Mouse (Mus musculus) myocyte (in vitro differentiated cells): ENCODE data around the gene Col10a1. TPM values are rescaled to one million over a fixed set of nuclear protein-coding genes. Genes with fewer than 3 reads are reported as not detected.

Experiments
- H3K27me3 ChIP-seq: one replicate; pipeline ENCODE4 v1.6.1; 2011; ENCODE audit not compliant: control insufficient read depth, insufficient read depth, insufficient read length
- H3K36me3 ChIP-seq: one replicate; pipeline ENCODE4 v1.6.1; 2011; ENCODE audit not compliant: control insufficient read depth, insufficient read depth
- H3K4me2 ChIP-seq: one replicate; pipeline ENCODE4 v1.6.1; 2011; ENCODE audit warnings: low read depth, control low read depth
- H3K4me3 ChIP-seq: one replicate; pipeline ENCODE4 v1.5.1; 2011; ENCODE audit warnings: mild to moderate bottlenecking, control low read depth, moderate library complexity
- H3K79me2 ChIP-seq: one replicate; pipeline ENCODE4 v1.6.1; 2011; ENCODE audit not compliant: control insufficient read depth, insufficient read depth
- H3ac ChIP-seq: one replicate; pipeline ENCODE4 v1.6.1; 2011; ENCODE audit not compliant: control insufficient read depth, insufficient read length
- CEBPB ChIP-seq: IDR thresholded peaks from 2 replicates; pipeline ENCODE4 v1.6.1; 2011; ENCODE audit warnings: mild to moderate bottlenecking, moderate library complexity; ENCODE audit not compliant: poor library complexity, insufficient read depth, severe bottlenecking
- E2F4 ChIP-seq: IDR thresholded peaks from one replicate; pipeline ENCODE4 v1.6.1; 2011; ENCODE audit warnings: mild to moderate bottlenecking, control low read depth, moderate library complexity; ENCODE audit not compliant: insufficient read depth
- MAX ChIP-seq: IDR thresholded peaks from one replicate; pipeline ENCODE4 v1.6.1; 2011; ENCODE audit warnings: low read depth, mild to moderate bottlenecking, control low read depth
- MYOD1 ChIP-seq, 3 experiments: IDR thresholded peaks; one replicate each; pipeline ENCODE4 v1.6.1; 2011; ENCODE audit warnings: control low read depth in 2 of 3, low read depth in 2 of 3, mild to moderate bottlenecking in 2 of 3, moderate library complexity in 1 of 3; ENCODE audit not compliant: insufficient read length in 2 of 3, control insufficient read depth in 1 of 3
- MYOG ChIP-seq, 3 experiments: IDR thresholded peaks; one replicate each; pipeline ENCODE4 v1.6.1; 2011; ENCODE audit warnings: control low read depth in 2 of 3, low read depth in 2 of 3, mild to moderate bottlenecking in 2 of 3; ENCODE audit not compliant: insufficient read length in 2 of 3, control insufficient read depth in 1 of 3, insufficient read depth in 1 of 3
- POLR2A ChIP-seq: IDR thresholded peaks from one replicate; pipeline ENCODE4 v1.6.1; 2011; ENCODE audit warnings: low read depth, mild to moderate bottlenecking, control low read depth, moderate library complexity; ENCODE audit not compliant: insufficient read length
- POLR2AphosphoS2 ChIP-seq: IDR thresholded peaks from one replicate; pipeline ENCODE4 v1.6.1; 2011; ENCODE audit warnings: low read depth, control low read depth; ENCODE audit not compliant: insufficient read length
- REST ChIP-seq: IDR thresholded peaks from one replicate; pipeline ENCODE4 v1.6.1; 2011; ENCODE audit warnings: mild to moderate bottlenecking, control low read depth, moderate library complexity; ENCODE audit not compliant: insufficient read depth, insufficient read length
- SRF ChIP-seq: IDR thresholded peaks from one replicate; pipeline ENCODE4 v1.6.1; 2011; ENCODE audit warnings: low read depth; ENCODE audit not compliant: control insufficient read depth, insufficient read length
- TCF12 ChIP-seq: IDR thresholded peaks from one replicate; pipeline ENCODE4 v1.6.1; 2011; ENCODE audit warnings: mild to moderate bottlenecking, control low read depth; ENCODE audit not compliant: poor library complexity, insufficient read depth, severe bottlenecking
- TCF3 ChIP-seq: IDR thresholded peaks from one replicate; pipeline ENCODE4 v1.6.1; 2011; ENCODE audit warnings: low read depth, control low read depth; ENCODE audit not compliant: insufficient read length
- USF1 ChIP-seq: IDR thresholded peaks from one replicate; pipeline ENCODE4 v1.6.1; 2011; ENCODE audit warnings: low read depth, mild to moderate bottlenecking, control low read depth, moderate library complexity
- polyA plus RNA-seq: library from polyadenylated mRNA; unstranded; fragments of >200 nt; fragmentation: generic; extraction: Trizol; gene quantifications from one replicate; pipeline ENCODE4 v1.2.1, GENCODE M21; 2012; ENCODE audit warnings: missing spikeins

Gene Col10a1
- polyA plus RNA-seq, 1 experiment: 0.08 TPM

- Histone ChIP-seq H3K4me2 (no peak overlapping the region), H3K36me3 (no peaks in the 10 kb centered on the region), H3K27me3 (no peaks in the 10 kb centered on the region), H3ac (no peak overlapping the region), H3K79me2 (no peaks in the 10 kb centered on the region), H3K4me3 (no peak overlapping the region)
- TF ChIP-seq USF1 (no peak), CEBPB (no peak), MAX (no peak), TCF3 (no peak), TCF12 (no peak), MYOD1 (IDR thresholded peaks at IDR 0.05; ENCODE audit: control insufficient read depth in 1 of 3, insufficient read length in 2 of 3, low read depth in 2 of 3) (no peak), POLR2AphosphoS2 (no peak), POLR2A (no peak), SRF (no peak), MYOG (IDR thresholded peaks at IDR 0.05; ENCODE audit: control insufficient read depth in 1 of 3, insufficient read depth in 1 of 3, insufficient read length in 2 of 3, low read depth in 2 of 3) (no peak), E2F4 (no peak), REST (no peak)
Observed at GRCm38 (mm10) chr10:34363756-34364155, 26.0 kb upstream of the Col10a1 start.

- TF ChIP-seq TCF3: no peak
- no peak for TF ChIP-seq MAX
- no peak for TF ChIP-seq POLR2A
- no peak for TF ChIP-seq MYOD1 (IDR thresholded peaks at IDR 0.05; ENCODE audit: control insufficient read depth in 1 of 3, insufficient read length in 2 of 3, low read depth in 2 of 3)
- no peak for TF ChIP-seq TCF12
- TF ChIP-seq SRF: no peak
- no peak for TF ChIP-seq POLR2AphosphoS2
- no peak for TF ChIP-seq MYOG (IDR thresholded peaks at IDR 0.05; ENCODE audit: control insufficient read depth in 1 of 3, insufficient read depth in 1 of 3, insufficient read length in 2 of 3, low read depth in 2 of 3)
- no peak for TF ChIP-seq E2F4
- H3K4me2 ChIP-seq: no peak overlapping the region
- H3K79me2 ChIP-seq: no peaks in the 10 kb centered on the region
- H3K36me3 ChIP-seq: no peaks in the 10 kb centered on the region
- H3K4me3 ChIP-seq: no peak overlapping the region
- H3K27me3 ChIP-seq: no peaks in the 10 kb centered on the region
- no peak overlapping the region for H3ac ChIP-seq
Observed at GRCm38 (mm10) chr10:34368138-34368537, 21.6 kb upstream of the Col10a1 start.

- TF ChIP-seq POLR2A: no peak
- no peak for TF ChIP-seq TCF3
- no peak for TF ChIP-seq E2F4
- TF ChIP-seq USF1: no peak
- TF ChIP-seq CEBPB: no peak
- TF ChIP-seq MAX: no peak
- TF ChIP-seq SRF: no peak
- TF ChIP-seq MYOD1 (IDR thresholded peaks at IDR 0.05; ENCODE audit: control insufficient read depth in 1 of 3, insufficient read length in 2 of 3, low read depth in 2 of 3): no peak
- no peak for TF ChIP-seq POLR2AphosphoS2
- no peak for TF ChIP-seq REST
- Histone ChIP-seq H3K4me2 (no peak overlapping the region), H3K36me3 (no peaks in the 10 kb centered on the region), H3K4me3 (no peak overlapping the region), H3ac (no peak overlapping the region), H3K27me3 (no peaks in the 10 kb centered on the region), H3K79me2 (no peaks in the 10 kb centered on the region)
Observed at GRCm38 (mm10) chr10:34373332-34373731, 16.4 kb upstream of the Col10a1 start.

GRCm38 (mm10) chr10:34385636-34386035 is 4.1 kb upstream of the Col10a1 start:
- no peaks in the 10 kb centered on the region for H3K79me2 ChIP-seq
- TF ChIP-seq SRF (no peak), MAX (no peak), TCF12 (no peak), CEBPB (no peak), REST (no peak), MYOD1 (IDR thresholded peaks at IDR 0.05; ENCODE audit: control insufficient read depth in 1 of 3, insufficient read length in 2 of 3, low read depth in 2 of 3) (no peak), E2F4 (no peak), POLR2AphosphoS2 (no peak), TCF3 (no peak), MYOG (IDR thresholded peaks at IDR 0.05; ENCODE audit: control insufficient read depth in 1 of 3, insufficient read depth in 1 of 3, insufficient read length in 2 of 3, low read depth in 2 of 3) (no peak), USF1 (no peak), POLR2A (no peak)
- no peaks in the 10 kb centered on the region for H3K27me3 ChIP-seq
- H3K4me2 ChIP-seq: no peak overlapping the region
- H3K36me3 ChIP-seq: no peaks in the 10 kb centered on the region
- no peak overlapping the region for H3K4me3 ChIP-seq
- no peak overlapping the region for H3ac ChIP-seq

GRCm38 (mm10) chr10:34396959-34397358 is 7.2 kb downstream of the Col10a1 start:
- Histone ChIP-seq H3K27me3 (no peaks in the 10 kb centered on the region), H3K79me2 (no peaks in the 10 kb centered on the region), H3K4me3 (no peak overlapping the region), H3K4me2 (no peak overlapping the region), H3K36me3 (peaks cover 8% of the 10 kb centered on the region), H3ac (no peak overlapping the region)
- no peak for TF ChIP-seq POLR2AphosphoS2
- TF ChIP-seq TCF12: no peak
- no peak for TF ChIP-seq SRF
- TF ChIP-seq MYOD1 (IDR thresholded peaks at IDR 0.05; ENCODE audit: control insufficient read depth in 1 of 3, insufficient read length in 2 of 3, low read depth in 2 of 3): no peak
- TF ChIP-seq TCF3: no peak
